Mouse (Mus musculus) lung, postnatal 36 days (tissue): ENCODE measurements around the gene Tent4b.

ENCODE experiments used
- DNase-seq: peaks from one replicate; pipeline ENCODE4 v3.0.0; 2022; ENCODE audit warnings: mixed read lengths

The Tent4b gene

DNA sequence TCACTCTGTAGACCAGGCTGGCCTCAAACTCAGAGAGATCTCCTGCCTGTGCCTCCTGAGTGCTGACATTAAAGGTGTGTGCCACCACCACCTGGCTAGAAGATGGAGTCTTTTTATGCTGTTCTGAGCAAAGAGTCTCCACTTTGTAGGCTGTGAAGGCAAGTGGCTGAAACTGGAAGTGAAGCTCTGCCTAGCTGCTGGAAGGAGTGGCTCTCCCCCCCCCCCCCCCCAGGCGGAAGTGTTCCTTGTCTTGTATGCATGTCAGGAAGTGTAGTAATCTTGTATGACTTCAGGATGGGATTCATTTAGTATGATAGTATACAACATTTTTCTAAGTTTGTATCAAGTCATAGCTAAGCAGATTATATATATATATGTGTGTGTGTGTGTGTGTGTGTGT is 29.8 kb downstream of the Tent4b start:
- no peak for DNase-seq

DNA sequence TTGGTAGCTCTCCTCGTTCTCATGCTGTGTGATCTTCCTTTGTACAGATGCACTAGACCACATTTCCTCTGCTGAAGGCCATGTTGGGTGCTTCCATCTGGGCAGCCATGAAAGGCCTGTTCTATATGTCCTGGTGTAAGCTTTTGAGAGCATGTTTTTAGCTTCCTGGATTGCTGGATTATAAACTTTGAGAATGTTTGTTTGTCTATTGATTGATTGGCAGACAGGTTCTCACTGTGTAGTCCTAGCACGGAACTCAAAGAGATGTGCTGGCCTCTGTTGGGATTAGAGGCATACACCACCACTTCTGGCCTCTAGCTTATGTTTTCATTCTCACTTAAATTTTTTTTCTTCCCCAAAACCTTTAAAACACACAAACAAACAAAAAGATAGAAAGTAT is 37.7 kb downstream of the Tent4b start:
- DNase-seq: no peak

DNA sequence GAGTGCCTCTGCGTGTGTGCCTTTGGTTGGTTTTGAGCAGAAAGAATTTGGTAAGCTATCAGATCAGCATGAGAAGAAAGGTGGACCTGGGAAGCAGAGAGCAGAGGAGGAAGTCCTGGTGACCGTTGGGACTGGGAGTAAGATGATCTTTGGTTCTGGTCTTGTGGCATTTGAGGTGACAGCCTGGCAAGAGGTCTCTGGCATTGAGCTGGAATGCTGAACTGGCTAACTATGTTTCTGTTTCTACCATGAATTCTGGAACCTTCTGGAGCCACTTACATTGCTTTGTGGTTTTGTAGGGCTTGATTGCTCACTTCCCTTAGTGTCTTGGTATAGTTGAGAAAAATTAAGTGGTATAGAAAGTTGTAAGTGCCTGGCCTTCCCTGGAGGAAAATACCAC is 38.6 kb downstream of the Tent4b start:
- no peak for DNase-seq

DNA sequence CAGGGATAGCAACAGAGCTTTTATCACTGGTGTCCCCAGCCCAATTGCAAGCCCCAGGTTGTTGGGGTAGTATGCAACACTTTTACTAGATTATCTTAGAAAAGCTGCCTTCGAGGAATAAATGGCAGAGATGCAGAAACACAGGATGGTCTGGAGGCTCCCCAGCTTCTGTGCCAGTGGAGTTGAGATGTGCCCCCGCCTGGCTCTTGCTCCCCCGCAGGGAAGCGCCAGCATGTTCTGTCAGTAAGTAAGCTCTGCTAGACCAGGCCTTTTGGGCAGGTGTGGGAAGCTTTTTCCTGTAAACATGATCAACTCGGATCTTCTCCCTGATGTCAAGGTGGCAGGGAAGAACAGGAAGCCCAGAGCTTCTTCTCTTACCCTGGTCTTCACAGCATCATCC is 40.3 kb downstream of the Tent4b start:
- no peak for DNase-seq

DNA sequence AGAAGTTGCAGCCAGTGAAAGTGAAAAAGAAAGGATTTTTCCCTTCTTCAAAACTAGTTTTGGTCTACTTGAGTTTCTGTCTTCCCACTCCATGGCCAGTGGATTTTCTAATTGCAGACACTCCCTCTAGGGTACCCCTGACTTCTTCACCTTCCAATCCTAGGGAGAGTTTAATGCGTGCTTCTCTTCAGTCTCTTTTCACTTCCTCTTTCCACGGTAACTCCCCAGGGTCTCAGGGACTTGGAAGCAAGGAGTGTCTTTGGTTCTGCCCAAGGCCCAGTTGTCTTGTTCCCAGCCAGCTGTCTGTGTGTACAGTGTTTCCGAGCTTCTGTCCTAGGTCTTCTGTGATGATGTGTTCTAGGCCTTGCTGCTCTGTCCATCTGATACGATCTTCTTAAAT is 42.9 kb downstream of the Tent4b start:
- DNase-seq: no peak

DNA sequence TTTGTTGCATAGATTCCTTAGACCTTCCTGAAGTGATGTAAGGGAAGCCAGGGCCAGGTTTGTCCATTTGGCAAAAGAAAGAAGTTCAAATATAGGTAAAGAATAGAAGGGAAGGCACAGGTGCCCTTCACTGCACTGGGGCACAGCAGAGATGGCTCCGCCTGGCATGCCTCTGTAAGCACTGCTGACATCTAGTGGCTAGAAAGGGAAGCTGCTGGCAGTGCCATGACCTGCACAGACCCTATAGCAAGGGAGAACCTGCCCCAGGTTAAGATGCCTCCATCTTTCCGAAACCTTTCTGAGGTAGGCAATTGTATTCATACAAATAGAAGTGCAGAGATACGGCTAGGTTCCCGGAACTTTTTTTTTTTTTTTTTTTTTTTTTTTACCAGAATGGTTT is 45.3 kb downstream of the Tent4b start:
- peak; percentile 86 for DNase-seq

DNA sequence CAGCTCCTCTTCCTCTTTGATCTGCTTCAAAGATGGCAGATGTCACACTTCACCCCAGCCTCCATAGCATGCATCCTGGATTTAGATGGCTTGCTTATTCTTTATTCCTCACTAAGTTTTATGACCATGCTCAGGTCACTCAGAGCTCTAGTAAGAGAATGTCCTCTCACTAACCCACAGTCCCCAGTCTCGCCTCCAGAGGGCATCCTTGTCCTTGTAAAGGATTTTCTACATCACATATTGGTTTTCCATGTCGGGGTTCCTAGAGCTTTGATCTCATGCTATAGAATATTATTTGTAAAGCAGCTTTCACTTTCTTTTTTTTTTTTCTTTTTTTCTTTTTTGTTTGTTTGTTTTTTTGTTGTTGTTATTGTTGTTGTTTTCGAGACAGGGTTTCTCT is 53.8 kb downstream of the Tent4b start:
- DNase-seq: peak; percentile 86

DNA sequence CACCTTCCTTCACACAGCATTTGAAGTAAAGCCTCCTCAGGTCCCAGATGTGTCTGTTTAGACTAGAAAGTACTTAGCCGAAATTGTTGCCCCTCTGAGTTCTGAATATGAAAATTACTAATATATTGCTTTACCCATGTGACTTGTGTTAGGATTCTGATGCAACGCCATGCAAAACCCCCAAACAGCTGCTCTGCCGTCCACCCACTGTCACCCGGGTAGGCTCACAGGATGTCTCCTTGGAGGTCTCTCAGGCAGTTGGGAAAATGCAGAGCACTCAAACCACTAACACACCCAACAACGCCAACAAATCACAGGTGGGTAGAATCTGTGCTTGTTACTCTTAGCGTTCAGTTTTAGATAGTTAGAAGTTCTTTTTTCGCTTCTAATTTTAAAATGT is 55.9 kb downstream of the Tent4b start:
- no peak for DNase-seq

DNA sequence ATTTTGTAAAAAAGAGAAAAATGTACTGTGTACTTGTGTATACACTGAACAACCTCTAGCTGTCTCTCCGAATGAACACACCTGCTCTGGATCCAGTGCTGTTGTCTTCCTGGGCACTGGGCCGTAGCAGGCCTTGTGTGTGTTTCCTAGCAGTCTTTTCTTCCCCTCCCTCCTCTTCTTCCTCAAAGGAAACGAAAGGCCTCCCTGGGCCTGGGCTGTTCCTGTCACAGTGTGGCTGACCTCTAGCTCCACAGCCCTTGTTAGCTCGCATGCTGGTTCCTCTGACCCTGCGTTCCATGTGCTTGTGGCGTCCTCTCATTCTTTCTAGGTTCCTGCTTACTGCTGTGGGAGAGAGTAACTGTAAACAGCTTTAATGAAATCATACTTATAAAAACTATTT is 59.0 kb downstream of the Tent4b start:
- no peak for DNase-seq

DNA sequence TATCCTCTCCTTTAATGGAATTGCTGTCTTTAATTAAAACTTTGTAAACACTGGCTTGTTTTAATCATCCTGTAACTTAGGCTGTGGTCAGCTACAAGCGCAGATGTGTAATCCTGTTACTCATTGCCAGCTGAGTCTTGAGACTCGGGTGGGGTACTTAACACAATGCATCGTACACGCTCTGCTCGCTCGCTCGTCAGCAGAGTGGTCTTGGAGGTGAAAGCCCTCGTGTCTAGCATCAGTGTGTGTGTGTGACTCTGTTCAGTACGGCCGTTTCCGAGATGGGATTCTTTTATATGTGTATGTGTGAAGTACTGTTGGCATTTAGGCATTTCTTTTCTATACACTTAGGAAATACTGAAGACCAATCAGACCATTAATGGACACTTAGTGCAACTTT is 59.5 kb downstream of the Tent4b start:
- DNase-seq: no peak

DNA sequence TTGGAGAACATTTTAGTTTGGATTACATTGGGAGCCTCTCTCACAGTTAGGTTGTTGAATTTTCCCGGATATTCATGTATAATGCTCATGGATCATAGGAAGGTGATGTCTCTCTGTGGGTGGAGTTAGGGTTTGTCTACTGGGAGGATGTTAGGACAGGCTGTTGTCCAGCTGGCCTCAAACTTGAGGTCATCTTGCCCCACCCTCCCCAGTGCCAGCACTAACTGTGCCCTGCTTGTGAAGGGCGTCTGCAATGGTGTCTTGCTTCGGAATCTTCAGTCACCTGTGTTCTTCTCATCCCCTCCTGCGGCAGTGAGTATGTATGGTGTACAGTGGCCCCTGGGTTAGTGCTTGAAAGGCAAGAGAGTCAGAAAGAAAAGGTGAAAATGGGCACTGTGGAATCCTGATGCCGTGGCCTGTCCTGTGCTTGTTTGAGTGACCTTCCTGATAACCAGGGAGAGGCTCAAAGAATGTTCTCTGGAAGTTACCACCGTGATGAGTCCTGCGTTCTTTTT is 61.5 kb downstream of the Tent4b start:
- DNase-seq: peak; percentile 55

DNA sequence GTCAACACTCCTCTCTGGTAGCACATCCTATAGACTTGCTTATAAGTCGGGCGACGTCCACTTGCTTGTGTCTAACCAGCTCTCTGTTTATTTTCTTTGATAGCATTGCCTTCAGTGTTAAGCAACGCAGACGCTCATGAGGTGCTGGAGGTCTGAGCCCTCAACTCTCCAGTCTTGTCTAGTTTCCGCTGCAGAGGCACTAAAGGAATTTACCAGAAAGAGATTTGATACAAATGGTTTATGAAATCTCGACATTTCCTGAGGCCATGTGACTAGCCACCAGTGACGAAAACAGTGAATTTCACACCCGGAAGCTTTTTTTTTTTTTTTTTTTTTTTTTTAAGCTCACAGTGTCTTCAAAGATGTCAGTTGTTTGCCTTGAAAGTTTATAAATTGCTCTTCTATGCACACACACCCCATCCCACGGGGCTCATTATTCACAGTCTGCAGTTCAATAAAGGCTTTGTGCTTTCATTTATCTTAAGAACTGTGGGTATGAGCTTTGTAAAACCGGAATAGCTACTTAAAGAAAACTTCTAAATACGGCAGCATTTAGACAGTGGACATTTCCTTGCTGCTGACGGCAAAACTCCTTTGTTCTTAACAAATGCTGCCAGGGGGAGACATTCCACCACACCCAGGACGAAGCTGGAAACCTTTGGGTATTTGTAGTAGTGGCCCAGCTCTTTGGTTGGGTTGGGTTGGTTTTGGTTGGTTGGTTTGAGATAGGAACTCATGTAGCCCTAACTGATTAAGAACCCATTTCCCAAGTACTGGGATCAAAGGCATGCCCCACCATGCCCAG is 64.0 kb downstream of the Tent4b start:
- DNase-seq: no peak

DNA sequence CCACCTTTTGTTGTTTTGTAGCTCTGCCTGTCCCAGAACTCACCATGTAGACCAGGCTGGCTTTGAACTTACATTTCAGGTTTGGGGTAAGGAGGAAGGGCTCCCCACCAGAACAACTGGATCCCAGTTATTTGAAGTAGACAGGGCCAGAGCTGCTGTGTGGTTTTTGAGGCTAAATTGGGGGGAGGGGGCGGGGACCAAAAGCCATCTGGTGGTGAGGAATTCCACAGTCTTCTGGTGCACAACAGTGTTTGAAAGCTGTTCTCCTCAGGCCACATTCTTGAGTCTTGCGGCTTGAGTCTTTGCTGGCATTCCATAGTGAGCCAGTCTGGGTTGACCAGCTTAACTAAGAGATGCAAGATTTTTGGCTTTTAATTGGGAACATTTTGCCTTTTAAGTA is 66.5 kb downstream of the Tent4b start:
- DNase-seq: no peak

DNA sequence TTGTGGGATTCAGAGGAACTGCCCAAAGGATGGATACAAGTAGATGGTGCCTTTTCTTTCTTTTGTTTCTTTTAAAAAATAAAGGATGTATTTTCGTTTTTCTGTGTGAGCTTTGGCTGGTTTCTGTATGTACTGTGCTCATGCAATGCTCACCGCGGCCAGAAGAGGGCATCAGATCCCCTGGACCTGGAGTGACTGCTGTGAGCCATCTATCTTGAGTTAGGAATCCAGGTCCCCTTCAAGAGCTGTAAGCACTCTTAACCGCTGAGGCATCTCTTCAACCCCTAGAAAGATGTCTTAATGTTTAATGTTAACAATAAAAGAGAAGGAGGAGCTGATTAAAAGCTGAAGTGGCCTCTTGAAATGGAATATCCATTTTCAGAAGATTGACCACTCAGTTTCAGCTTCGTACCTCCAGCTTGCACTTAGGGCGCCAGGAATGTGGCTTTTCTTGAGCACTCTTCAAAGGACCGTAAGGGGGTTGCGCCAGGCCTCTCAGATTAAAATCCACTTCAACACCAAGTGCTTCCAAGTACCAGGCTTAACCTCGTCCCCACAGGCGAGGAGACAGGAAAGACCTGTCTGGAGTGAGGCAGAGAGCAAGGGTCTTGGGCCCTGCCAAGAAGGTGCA is 67.3 kb downstream of the Tent4b start:
- DNase-seq: peak; percentile 97

DNA sequence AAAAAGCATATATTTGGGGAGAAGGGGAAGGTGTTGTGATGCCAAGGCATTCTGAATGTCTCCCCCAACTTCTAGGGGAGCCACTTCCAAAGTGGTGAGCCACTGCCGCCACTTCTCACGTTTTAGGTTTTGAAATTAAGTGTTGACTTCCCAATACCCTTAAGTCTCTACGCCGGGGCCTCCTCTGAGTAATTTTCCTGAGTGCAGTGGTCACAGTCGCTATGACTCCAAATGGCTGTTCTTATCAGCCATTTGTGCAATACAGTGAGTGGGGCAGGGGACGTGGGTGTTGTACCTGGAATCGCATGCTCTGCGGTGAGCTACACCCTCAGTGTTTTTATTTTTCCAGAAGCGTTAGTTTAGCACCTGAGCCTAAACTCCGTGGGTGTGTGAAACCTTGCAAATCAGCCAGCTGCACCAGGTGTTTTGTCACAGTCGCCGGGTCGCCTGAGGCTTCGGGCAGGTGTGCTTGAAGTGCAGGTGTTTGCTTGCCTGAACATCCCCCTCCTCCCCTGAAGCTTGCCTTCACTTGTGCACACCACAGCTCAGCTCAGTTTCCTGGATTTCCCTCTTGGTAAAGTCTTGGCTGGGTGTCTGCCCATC is 67.9 kb downstream of the Tent4b start:
- no peak for DNase-seq

DNA sequence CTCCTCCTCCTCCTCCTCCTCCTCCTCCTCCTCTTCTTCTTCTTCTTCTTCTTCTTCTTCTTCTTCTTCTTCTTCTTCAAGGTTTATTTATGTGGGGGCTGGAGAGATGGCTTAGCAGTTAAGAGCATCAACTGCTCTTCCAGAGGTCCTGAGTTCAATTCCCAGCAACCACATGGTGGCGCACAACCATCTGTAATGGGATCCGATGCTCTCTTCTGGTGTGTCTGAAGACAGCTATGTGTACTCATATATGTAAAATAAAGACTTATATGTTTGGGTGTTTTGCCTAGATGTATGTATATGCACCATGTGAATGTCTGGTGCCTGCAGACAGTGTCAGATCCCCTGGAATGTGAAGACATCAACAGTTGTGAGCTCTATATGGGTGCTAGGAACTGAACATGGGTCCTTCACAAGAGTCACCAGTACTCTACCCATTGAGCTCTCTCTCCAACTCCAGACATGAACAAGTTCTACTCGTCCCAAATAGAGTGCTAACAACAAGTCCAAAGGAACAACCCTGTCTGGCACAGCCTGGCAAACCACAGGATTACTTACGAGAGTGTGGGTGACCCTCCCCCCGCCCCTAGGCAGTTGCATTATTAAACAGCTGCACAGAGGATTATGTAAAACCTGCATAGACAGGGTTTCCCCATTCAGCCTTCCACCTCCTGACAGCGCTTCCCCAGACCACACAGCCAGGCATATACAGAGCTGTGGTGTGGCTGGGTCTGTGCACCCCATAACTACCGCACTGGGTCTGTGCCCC is 70.3 kb downstream of the Tent4b start:
- no peak for DNase-seq

DNA sequence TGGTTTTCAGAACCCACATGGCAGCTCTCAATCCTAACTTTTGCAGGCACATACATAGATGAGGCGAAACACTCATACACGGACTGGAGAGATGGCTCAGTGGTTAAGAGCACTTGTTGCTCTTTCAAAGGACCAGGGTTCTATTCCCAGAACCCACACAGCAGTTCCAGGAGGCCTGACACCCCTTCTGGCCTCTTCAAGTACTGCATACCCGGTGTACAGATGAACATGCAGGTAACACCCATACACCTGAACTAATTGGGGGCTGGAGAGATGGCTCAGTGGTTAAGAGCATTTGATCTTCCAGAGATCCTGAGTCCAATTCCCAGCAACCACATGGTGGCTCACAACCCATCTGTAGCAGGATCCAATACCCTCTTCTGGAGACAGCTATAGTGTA is 71.1 kb downstream of the Tent4b start:
- no peak for DNase-seq

DNA sequence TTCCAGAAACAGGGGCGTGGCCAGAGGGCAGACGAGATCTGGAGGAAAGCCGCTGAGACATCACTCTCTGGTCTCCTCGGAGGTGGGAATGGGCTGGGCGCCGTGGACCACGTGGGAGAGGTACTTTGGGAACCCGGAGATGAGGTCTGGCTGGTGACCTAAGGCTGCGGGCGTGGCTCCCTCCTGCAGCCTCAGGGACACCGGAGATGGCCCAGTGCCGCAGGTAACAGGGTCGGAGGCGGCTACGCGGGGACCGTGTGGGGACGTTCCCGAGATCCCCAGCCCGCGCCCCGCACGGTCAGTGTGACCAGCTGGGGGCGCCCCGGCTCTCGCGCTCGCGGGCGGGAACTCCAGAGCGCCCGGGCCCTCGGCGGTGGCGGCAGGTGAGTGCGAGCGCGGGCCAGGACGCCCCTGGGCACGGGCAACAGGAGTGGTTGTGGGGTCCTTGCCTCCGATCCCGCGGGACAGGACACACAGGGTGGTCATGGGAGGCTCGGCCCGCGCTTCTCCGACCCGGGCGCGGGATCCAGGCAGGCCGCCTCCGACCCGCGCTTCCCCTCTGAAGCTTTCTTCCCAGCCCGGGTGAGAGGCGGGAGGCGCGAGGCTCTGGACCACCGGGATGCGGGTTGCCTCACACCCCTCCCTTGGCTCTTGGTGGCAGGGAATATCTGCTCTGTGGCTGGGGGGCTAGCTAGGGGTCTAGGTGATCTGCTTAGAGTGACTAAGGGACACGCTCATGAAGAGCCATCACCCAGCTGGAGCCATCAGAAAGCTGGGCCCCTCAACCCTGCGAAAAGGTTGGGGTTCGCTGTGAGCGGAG is 73.4 kb downstream of the Tent4b start, which contains the start of gene Adcy7:
TSS of gene Adcy7 (plus strand) at position 173 of the 820 bp plus-strand sequence.
- DNase-seq: peak; percentile 66

DNA sequence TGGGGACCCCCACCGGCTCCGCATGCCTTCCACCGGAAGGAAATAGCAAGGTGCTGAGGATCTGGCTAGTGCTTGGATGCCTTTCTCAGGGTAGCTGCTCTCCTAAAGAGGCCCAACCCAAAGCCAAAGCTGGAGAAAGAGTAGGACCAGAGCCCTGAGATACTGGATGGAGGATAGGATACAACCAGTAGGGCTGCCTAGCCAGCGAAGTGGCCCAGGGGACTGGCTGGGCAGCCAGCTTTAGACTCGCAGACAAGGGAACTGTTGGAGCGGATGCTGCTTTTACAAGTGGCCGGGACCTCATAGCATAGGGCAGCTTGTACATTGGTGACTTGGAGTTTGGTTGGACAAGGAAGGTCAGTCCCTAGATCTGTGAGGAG is 74.0 kb downstream of the Tent4b start:
- no peak for DNase-seq

DNA sequence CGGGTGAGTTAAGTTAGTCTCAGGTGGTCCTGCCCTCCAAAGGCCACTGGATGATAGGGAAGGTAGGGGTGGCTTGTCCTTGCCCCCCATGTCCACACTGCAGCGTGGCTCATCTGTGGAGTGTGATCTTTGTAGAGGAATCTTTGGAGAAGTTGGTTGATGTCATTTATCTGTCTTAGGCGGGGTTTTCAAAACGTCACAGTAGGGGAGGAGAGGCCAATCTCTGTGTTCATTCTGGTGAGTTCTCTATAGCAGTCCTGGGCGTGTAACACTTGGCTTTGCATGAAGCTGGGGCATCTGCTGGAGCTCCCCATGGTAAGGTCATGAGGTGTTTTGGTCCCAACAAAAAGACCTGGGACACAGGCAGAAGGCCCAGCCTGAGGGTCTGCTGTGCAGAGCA is 75.1 kb downstream of the Tent4b start:
- DNase-seq: no peak

DNA sequence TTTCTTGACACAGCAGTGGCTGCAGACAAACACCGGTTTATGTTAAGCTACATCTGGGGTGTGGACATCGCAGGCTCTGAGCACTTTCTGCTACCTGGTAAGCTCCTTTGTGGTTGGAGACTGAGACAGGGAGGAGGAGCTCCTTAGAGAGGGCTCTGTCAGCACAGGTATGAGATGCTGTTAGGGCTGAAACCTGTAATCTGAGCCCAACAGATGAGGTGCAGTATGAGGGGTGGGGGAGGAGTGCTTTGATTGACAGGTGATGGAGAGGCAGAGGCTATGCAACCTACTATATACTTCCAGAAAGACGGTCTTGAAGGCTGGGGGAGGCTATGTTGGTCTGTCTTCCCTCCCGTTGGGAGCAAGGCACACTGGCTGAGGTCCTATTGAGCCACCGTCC is 80.2 kb downstream of the Tent4b start:
- no peak for DNase-seq

DNA sequence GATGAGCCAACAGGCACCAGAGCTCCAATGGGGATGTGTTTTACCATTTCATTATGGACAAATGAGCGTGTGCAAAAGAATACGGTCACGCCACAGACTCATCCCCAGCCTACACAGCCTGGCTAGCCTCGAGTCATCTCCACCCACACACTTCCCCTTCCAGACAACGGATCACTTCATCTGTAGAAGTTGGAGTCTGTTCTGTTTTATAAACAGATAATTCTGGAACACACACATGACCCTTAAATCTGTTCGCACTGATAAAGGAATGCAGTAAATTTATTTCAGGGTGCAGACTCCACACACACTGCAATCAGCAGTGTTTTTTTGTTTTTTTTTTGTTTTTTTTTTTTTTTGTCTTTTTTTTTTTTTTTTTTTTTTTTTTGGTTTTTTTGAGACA is 80.7 kb downstream of the Tent4b start:
- DNase-seq: peak; percentile 76
